ENCODE assay signal across 29 mouse cellular contexts in the genomic region with DNA sequence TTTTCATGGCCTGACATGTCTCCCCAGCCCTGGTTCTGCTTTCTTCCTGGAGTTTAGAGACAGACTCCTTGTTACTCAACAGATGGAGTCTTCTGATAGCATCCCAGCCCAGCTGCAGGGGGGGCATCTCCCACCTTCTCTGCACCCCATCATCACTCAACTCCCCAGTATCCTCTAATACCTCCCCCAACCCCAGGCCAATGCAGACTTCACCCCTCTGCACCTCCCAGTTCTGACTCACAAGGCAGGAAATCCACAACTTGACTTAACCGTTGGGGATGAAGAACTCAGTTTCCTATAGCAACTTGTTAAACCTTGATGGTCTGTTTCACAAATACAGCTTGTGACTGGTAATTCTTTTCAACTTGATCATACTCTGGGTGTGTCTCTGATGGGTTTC.
A peak's percentile ranks its signal among the peaks of the same experiment; 100 is the strongest.
DNase-seq lines count a peak whose midpoint lies in the region; ATAC-seq lines count a peak whose summit lies in the region.
"Had no signal": no experiment of that assay in that cellular context is flagged by ENCODE, and none has a peak within 500 bp of the region (broad histone marks: within the 10 kb centered on the region; RNA-seq: fewer than 3 reads in every experiment).

No protein-coding gene starts in this region.

- H3K27ac ChIP-seq in intestine, embryonic 15.5 days = no peak overlapping the region
- H3K27ac ChIP-seq in forebrain, embryonic 10.5 days = no peak overlapping the region
- H3K27ac ChIP-seq: embryonic facial prominence, embryonic 10.5 days; embryonic facial prominence, embryonic 13.5 days; forebrain, embryonic 13.5 days; gastrocnemius, adult 2 months; heart, embryonic 15.5 days; hindbrain, embryonic 14.5 days; hindbrain, postnatal 0 days had no signal

- no peaks in the 10 kb centered on the region for H3K9me3 ChIP-seq in intestine, embryonic 15.5 days
- H3K9me3 ChIP-seq in forebrain, embryonic 10.5 days = no peaks in the 10 kb centered on the region
- H3K9me3 ChIP-seq: embryonic facial prominence, embryonic 10.5 days; embryonic facial prominence, embryonic 13.5 days; forebrain, embryonic 13.5 days; heart, embryonic 12.5 days; heart, embryonic 15.5 days had no signal

- H3K4me1 ChIP-seq in intestine, embryonic 15.5 days (replicated peaks) = no peaks in the 10 kb centered on the region
- peaks cover 11% of the 10 kb centered on the region for H3K4me1 ChIP-seq in forebrain, embryonic 10.5 days
- H3K4me1 ChIP-seq: embryonic facial prominence, embryonic 13.5 days; forebrain, embryonic 13.5 days; heart, embryonic 12.5 days; heart, embryonic 15.5 days had no signal

- peak; percentile 69 for ATAC-seq in common myeloid progenitor, adult 5-6 weeks (replicated peaks; ENCODE audit: low read depth, poor library complexity, severe bottlenecking)
- ATAC-seq in megakaryocyte progenitor cell, adult 5-6 weeks (replicated peaks; ENCODE audit: poor library complexity) = peak; percentile 23; the same call in 1 of the 2 replicates
- no peak for ATAC-seq in intestine, embryonic 15.5 days
- ATAC-seq: forebrain, embryonic 13.5 days; forebrain, postnatal 0 days; hindbrain, postnatal 0 days; inflammation-experienced regulatory T-cells, adult 6 months; intestine, postnatal 0 days had no signal

- no peak overlapping the region for H3K9ac ChIP-seq in intestine, embryonic 15.5 days
- H3K9ac ChIP-seq: embryonic facial prominence, embryonic 13.5 days; forebrain, embryonic 13.5 days; forebrain, postnatal 0 days; heart, embryonic 12.5 days; heart, embryonic 15.5 days; hindbrain, embryonic 14.5 days had no signal

- H3K4me2 ChIP-seq in intestine, embryonic 15.5 days (replicated peaks) = no peak overlapping the region
- H3K4me2 ChIP-seq: embryonic facial prominence, embryonic 13.5 days; forebrain, embryonic 13.5 days; heart, embryonic 12.5 days; heart, embryonic 15.5 days; hindbrain, embryonic 14.5 days had no signal

- 63% methylated on average over 1 of the region's 1 CpGs for WGBS in intestine, embryonic 15.5 days
- WGBS in forebrain, embryonic 10.5 days = 88% methylated on average over 1 of the region's 1 CpGs

- no peaks in the 10 kb centered on the region for H3K36me3 ChIP-seq in intestine, embryonic 15.5 days
- no peaks in the 10 kb centered on the region for H3K36me3 ChIP-seq in forebrain, embryonic 10.5 days (replicated peaks)
- H3K36me3 ChIP-seq: embryonic facial prominence, embryonic 10.5 days; embryonic facial prominence, embryonic 13.5 days; heart, embryonic 12.5 days; heart, embryonic 15.5 days had no signal

- peak; percentile 18 for DNase-seq in thymus, postnatal 14 days
- DNase-seq in thymus, postnatal 4 days = no peak
- no peak for DNase-seq in adrenal gland, postnatal 25 days
- no peak for DNase-seq in forebrain, embryonic 10.5 days (ENCODE audit: extremely low spot score, low spot score)
- DNase-seq: adrenal gland, adult 2 months; adrenal gland, postnatal 36 days; cerebellum, adult 18-20 months; cerebellum, adult 9-10 months; cerebellum, postnatal 14 days; embryo, embryonic 11 days; forebrain, postnatal 0 days; gastrocnemius, adult 2 months; gastrocnemius, postnatal 14 days; heart, adult 18-20 months; heart, postnatal 10 days; heart, postnatal 36 days had no signal

- no peaks in the 10 kb centered on the region for H3K27me3 ChIP-seq in intestine, embryonic 15.5 days (replicated peaks)
- H3K27me3 ChIP-seq in forebrain, embryonic 10.5 days (ENCODE audit: poor library complexity, severe bottlenecking) = no peaks in the 10 kb centered on the region
- H3K27me3 ChIP-seq: embryonic facial prominence, embryonic 13.5 days; forebrain, embryonic 13.5 days; heart, embryonic 15.5 days had no signal

- no peak overlapping the region for H3K4me3 ChIP-seq in intestine, embryonic 15.5 days (replicated peaks)
- H3K4me3 ChIP-seq in forebrain, embryonic 10.5 days = no peak overlapping the region
- H3K4me3 ChIP-seq: embryonic facial prominence, embryonic 10.5 days; embryonic facial prominence, embryonic 13.5 days; erythroblast, embryonic 14.5 days; forebrain, embryonic 13.5 days; gastrocnemius, adult 2 months; heart, embryonic 12.5 days; heart, embryonic 15.5 days had no signal
